Mouse (Mus musculus) embryo, embryonic 11.5 days (tissue): ENCODE results near the gene Appl1.
"Not testable (repeated sequence)": the region's sequence is repeated elsewhere in the genome, so short reads cannot be mapped to it uniquely, and the experiment has no call there.

Experiments used
- DNase-seq: peaks from one replicate; pipeline ENCODE4 v3.0.0-alpha.2; 2012; ENCODE audit warnings: low read depth, low spot score

Gene Appl1

GRCm38 (mm10) chr14:26969164-26969563 is 1.9 kb downstream of the Appl1 start:
- DNase-seq: no peak

- DNase-seq: no peak
These were observed 10.5 kb downstream of the Appl1 start for GRCm38 (mm10) chr14:26960518-26960917.

GRCm38 (mm10) chr14:26956139-26956538 is 14.9 kb downstream of the Appl1 start:
- not testable (repeated sequence) for DNase-seq

DNA sequence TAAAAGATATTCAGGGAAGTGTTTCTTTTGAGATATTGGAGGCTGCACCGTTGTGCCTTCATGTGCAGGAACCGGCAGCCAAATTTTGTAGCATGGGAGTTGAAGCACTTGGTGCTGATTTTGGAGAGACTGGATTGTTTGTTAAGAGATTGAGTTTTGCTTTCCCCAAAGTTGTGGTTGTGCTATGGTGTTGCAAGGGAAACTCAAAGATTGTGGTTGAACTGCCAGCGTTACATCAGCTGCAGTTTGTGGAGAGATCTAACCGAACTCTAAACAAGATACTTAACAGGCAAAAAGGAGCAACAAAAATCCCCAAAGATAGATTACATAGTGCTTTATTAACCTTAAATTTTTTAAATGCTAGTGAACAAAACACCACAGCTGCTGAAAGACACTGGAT is 35.5 kb downstream of the Appl1 start:
- DNase-seq: no peak

- DNase-seq: no peak
These were observed 36.1 kb downstream of the Appl1 start for GRCm38 (mm10) chr14:26934891-26935290.

DNA sequence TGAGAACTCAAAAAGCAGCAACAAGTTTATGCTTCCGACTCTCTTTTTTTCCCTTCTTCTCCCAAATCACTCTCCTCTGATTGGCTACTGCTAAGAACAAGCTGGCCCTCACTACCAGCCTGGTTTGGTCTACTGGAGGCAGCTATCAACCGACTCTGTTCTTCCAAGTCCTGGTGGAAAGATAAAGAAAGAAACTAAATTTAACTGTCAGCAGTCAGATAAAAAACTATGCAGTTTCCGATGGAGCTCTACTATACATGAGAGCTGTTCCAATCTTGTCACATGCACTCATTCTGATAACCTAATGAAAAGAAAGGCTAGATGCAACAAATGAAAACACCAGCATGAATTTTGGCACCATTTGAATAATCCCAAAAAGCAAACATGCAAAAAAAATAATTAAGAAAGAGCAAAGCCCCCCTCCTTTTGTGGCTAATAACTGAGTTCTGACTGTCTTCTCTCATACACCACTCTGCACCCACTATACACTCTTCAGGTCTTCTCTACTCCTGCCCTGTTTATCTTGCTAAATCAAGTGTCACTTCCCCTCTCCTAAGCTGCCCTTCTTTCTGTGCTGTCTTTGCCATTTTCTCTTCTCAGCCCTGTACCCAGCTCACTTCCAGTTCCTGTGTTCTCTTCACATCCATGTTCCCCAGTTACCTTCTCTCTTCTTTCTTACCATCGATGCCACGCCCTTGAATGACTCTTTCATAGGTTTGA is 47.2 kb downstream of the Appl1 start:
- DNase-seq: no peak

GRCm38 (mm10) chr14:26919310-26919709 is 51.7 kb downstream of the Appl1 start:
- no peak for DNase-seq

DNA sequence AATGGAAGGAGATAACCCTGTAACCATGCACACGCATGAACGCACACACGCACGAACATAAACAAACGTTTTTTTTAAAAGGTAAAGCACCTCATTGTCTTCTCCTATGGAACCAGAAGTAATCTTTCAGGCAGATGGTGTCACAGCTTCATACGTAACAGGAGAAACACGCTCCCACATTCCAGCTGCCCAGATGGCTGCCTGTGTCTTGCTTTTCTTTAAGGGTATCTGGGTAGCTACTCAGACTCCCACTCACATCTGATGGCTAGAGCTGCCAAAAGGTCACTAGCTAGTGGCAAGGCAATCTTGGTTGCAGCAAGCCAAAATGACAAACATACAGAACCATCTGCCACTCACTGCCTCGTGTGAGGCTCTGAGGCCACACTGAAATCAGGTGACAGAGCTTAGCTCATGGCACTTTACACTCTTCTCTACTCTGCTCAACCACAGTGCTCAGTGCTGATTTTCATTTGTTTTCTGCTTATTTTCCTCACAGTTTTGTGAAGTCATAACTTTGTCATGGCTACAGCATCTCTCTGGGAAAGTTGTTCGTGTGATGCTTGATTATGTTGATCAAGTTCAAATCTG is 57.3 kb downstream of the Appl1 start:
- DNase-seq: no peak

GRCm38 (mm10) chr14:26911826-26912225 is 59.2 kb downstream of the Appl1 start:
- no peak for DNase-seq

GRCm38 (mm10) chr14:26911201-26911600 is 59.8 kb downstream of the Appl1 start:
- no peak for DNase-seq

GRCm38 (mm10) chr14:26910461-26910860 is 60.6 kb downstream of the Appl1 start:
- DNase-seq: not testable (repeated sequence)

DNA sequence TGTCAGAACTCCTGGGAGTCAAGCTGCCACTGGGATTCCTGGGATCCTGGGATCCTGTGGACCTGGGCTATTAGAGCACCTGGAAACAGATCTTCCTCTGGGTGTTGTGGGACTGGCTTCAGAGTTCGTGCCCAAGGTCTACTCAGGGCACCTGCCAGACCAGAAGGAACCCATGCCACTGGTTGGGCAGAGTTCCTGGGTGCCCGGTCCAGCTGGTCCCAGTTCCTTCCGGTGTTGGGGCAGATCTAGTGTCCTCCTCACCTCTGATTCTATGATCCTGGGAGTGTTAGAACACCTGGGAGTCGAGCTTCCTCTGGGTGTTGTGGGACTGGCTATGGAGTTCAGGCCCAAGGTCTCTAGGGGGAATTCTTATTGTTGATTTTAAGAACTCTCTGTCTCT is 63.6 kb downstream of the Appl1 start:
- DNase-seq: no peak

- no peak for DNase-seq
These were observed 70.1 kb downstream of the Appl1 start for GRCm38 (mm10) chr14:26900893-26901292.

DNA sequence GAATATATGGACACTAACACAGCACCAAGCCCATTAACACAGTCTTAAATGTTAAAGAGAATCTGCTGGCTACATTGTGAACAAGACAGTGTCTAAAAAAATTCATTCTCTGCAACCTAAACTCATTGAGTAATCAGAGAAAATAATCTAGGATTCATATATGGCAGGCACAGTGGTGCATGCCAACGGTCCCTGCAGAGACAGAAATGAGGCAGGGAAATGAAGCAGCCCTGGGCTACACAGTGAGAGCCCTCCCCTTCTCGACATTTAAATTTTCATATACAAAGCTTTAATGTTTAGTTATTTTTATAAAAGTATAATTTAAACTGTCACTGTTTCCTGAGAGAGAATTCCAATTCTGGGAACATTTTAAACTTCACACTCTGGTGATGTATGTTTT is 71.5 kb downstream of the Appl1 start:
- DNase-seq: no peak

DNA sequence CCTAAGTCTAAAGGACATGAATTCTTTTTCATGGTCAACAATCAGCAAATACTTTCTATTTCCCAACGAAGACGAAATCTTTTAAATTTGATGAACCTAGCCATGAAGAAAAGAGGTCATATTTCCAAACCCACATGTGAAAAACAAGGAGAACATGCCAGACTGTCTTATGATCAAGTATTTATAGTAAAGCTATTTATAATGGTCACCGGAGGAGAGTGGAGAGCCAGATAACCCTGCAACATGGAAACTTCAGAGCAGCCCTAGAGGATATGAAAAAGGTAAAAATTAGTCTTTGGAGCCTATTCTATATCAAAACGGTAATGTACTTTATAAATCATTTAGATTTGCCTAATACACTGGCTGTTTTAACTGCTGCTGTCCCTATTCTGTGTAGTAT is 76.6 kb downstream of the Appl1 start, which contains the start of gene Asb14:
Gene Asb14, plus strand, starts transcription at position 166 of the 400 bp plus-strand sequence.
- DNase-seq: no peak

GRCm38 (mm10) chr14:26890777-26891176 is 80.3 kb downstream of the Appl1 start:
- DNase-seq: no peak

DNA sequence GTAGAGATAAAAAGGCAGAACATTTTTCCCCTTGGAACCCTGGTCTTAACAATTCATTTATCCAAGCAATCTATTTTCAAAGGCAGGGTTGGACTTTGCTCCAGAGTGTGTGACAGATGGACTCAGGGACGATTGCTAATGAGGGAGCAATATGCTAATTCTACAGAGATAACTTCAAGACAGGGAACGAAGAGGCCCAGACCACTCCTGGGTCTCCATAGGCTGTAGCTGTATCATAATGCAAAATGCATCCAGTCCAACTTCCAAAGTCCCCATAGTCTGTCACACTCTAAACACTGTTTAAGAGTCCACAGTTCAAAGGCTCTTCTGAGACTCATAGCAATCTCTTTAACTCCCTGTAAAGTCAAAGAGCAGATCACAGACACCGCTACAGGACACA is 83.8 kb downstream of the Appl1 start:
- no peak for DNase-seq

- DNase-seq: no peak
These were observed 89.3 kb downstream of the Appl1 start for GRCm38 (mm10) chr14:26881700-26882099.

DNA sequence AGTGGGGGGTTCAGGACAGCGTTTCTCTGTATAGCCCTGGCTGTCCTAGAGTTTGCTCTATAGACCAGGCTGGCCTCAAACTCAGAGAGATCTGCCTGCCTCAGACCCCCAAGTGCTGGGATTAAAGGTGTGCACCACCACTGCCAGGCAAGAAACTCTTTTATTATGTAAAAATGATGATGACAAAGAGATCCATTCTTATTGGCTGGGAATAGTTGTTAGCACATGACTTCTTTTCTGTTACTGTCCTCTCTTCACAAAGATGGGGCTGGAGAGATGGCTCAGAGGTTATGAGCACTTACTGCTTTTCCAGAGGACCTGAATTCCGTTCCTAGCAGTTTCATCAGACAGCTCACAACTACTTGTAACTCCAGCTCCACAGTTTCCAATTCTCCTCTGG is 91.1 kb downstream of the Appl1 start:
- no peak for DNase-seq

- no peak for DNase-seq
These were observed 92.3 kb downstream of the Appl1 start for GRCm38 (mm10) chr14:26878756-26879155.
